Mouse (Mus musculus) limb, embryonic 13.5 days (tissue): ENCODE data around the gene G430095P16Rik. TPM values are rescaled to one million over a fixed set of nuclear protein-coding genes. Genes with fewer than 3 reads are reported as not detected.

Experiments
- ATAC-seq: fragments of 200-750 bp; cut with Nextera tagmentation; 2 replicates; pipeline ENCODE4 v1.8.0; 2017; ENCODE audit warnings: low read depth, moderate number of reproducible peaks, moderate TSS enrichment; ENCODE audit not compliant: low FRiP score
- H3K27ac ChIP-seq: fragments of 300-500 bp; sonication (generic); 2 replicates; pipeline ENCODE4 v1.5.1; 2015; ENCODE audit warnings: inconsistent platforms, mild to moderate bottlenecking, moderate library complexity
- H3K27me3 ChIP-seq: fragments of 300-500 bp; sonication (generic); 2 replicates; pipeline ENCODE4 v1.6.1; 2015; ENCODE audit warnings: mild to moderate bottlenecking, inconsistent platforms
- H3K36me3 ChIP-seq: fragments of 300-500 bp; sonication (generic); 2 replicates; pipeline ENCODE4 v1.6.1; 2015; ENCODE audit warnings: inconsistent platforms, mild to moderate bottlenecking, moderate library complexity
- H3K4me1 ChIP-seq: fragments of 300-500 bp; sonication (generic); 2 replicates; pipeline ENCODE4 v1.6.1; 2015; ENCODE audit warnings: inconsistent platforms
- H3K4me2 ChIP-seq: fragments of 300-500 bp; sonication (generic); replicated peaks from 2 replicates; pipeline ENCODE4 v1.6.1; 2015; ENCODE audit warnings: inconsistent platforms, mild to moderate bottlenecking, moderate library complexity
- H3K4me3 ChIP-seq: fragments of 300-500 bp; sonication (generic); 2 replicates; pipeline ENCODE4 v1.5.1; 2015; ENCODE audit warnings: moderate library complexity, mild to moderate bottlenecking, inconsistent platforms
- H3K9ac ChIP-seq: fragments of 300-500 bp; sonication (generic); 2 replicates; pipeline ENCODE4 v1.6.1; 2015; ENCODE audit warnings: mild to moderate bottlenecking, inconsistent platforms
- H3K9me3 ChIP-seq: fragments of 300-500 bp; sonication (generic); 2 replicates; pipeline ENCODE4 v1.6.1; 2016; ENCODE audit warnings: inconsistent platforms
- WGBS: fragments of 180-500 bp; shearing (Covaris S2); methylation state at CpG from one replicate; pipeline ENCODE4 v1.1.7; 2015; 5-methylcytosine and 5-hydroxymethylcytosine counted together
- polyA plus RNA-seq: library from polyadenylated mRNA; unstranded; fragments of >200 nt; fragmentation: Nextera tagmentation; extraction: Ambion mirVana; gene quantifications from 2 replicates; pipeline ENCODE4 v1.2.1, GENCODE M21; 2015

G430095P16Rik gene
- 7.1 and 9.8 TPM in 2 replicates for polyA plus RNA-seq

GRCm38 (mm10) chr8:84722850-84723570 is at the start of gene G430095P16Rik:
Gene G430095P16Rik (plus strand): TSS chr8:84723007.
- peak within 1 kb of the TSS; percentile 100 for H3K27ac ChIP-seq
- 3% methylated on average over 10 of the region's 10 CpGs for WGBS
- H3K9me3 ChIP-seq: no peaks in the 10 kb centered on the region
- peak within 1 kb of the TSS; percentile 64 for H3K4me2 ChIP-seq
- H3K4me1 ChIP-seq: peaks cover 95% of the 10 kb centered on the region
- peak within 1 kb of the TSS; percentile 64 for H3K9ac ChIP-seq
- peak; percentile 91 for ATAC-seq
- no peaks in the 10 kb centered on the region for H3K27me3 ChIP-seq
- peaks cover 83% of the 10 kb centered on the region for H3K36me3 ChIP-seq
- peak within 1 kb of the TSS; percentile 29 for H3K4me3 ChIP-seq

- Histone ChIP-seq H3K36me3 (peaks cover 60% of the 10 kb centered on the region), H3K4me3 (no peak overlapping the region), H3K4me2 (no peak overlapping the region), H3K9ac (no peak overlapping the region), H3K4me1 (no peaks in the 10 kb centered on the region), H3K27me3 (no peaks in the 10 kb centered on the region), H3K9me3 (no peaks in the 10 kb centered on the region), H3K27ac (no peak overlapping the region)
- no peak for ATAC-seq
- WGBS: 90% methylated on average over 5 of the region's 5 CpGs
Measured at GRCm38 (mm10) chr8:84677305-84677704, 45.5 kb upstream of the G430095P16Rik start.

GRCm38 (mm10) chr8:84681476-84681875 is 41.3 kb upstream of the G430095P16Rik start:
- no peaks in the 10 kb centered on the region for H3K9me3 ChIP-seq
- H3K36me3 ChIP-seq: peaks cover 34% of the 10 kb centered on the region
- H3K4me1 ChIP-seq: peaks cover 20% of the 10 kb centered on the region
- no peak overlapping the region for H3K4me2 ChIP-seq
- WGBS: 86% methylated on average over 2 of the region's 2 CpGs
- no peaks in the 10 kb centered on the region for H3K27me3 ChIP-seq
- no peak overlapping the region for H3K27ac ChIP-seq
- no peak overlapping the region for H3K4me3 ChIP-seq
- H3K9ac ChIP-seq: no peak overlapping the region
- no peak for ATAC-seq

- ATAC-seq: no peak
Measured at GRCm38 (mm10) chr8:84682257-84682656, 40.5 kb upstream of the G430095P16Rik start.

GRCm38 (mm10) chr8:84684537-84684936 is 38.3 kb upstream of the G430095P16Rik start:
- Histone ChIP-seq H3K4me2 (no peak overlapping the region), H3K27me3 (no peaks in the 10 kb centered on the region), H3K27ac (no peak overlapping the region), H3K4me3 (no peak overlapping the region), H3K4me1 (peaks cover 34% of the 10 kb centered on the region), H3K9ac (no peak overlapping the region), H3K36me3 (peaks cover 25% of the 10 kb centered on the region), H3K9me3 (no peaks in the 10 kb centered on the region)
- WGBS: 63% methylated on average over 3 of the region's 3 CpGs
- ATAC-seq: no peak

More at GRCm38 (mm10) chr8:84682257-84682656, 40.5 kb upstream of the G430095P16Rik start:
- Histone ChIP-seq H3K9ac (no peak overlapping the region), H3K4me2 (no peak overlapping the region), H3K9me3 (no peaks in the 10 kb centered on the region), H3K4me1 (peaks cover 23% of the 10 kb centered on the region), H3K4me3 (no peak overlapping the region), H3K27ac (no peak overlapping the region), H3K27me3 (no peaks in the 10 kb centered on the region), H3K36me3 (peaks cover 27% of the 10 kb centered on the region)
- WGBS: 83% methylated on average over 2 of the region's 2 CpGs

- H3K4me2 ChIP-seq: peak within 1 kb of the TSS; percentile 90
- H3K36me3 ChIP-seq: peaks cover 27% of the 10 kb centered on the region
- peak within 1 kb of the TSS; percentile 94 for H3K27ac ChIP-seq
- peak within 1 kb of the TSS; percentile 100 for H3K4me3 ChIP-seq
- no peaks in the 10 kb centered on the region for H3K9me3 ChIP-seq
- ATAC-seq: no peak
- H3K27me3 ChIP-seq: no peaks in the 10 kb centered on the region
- H3K9ac ChIP-seq: peak within 1 kb of the TSS; percentile 100
- H3K4me1 ChIP-seq: peaks cover 45% of the 10 kb centered on the region
- WGBS: 11% methylated on average over 20 of the region's 20 CpGs
Measured at GRCm38 (mm10) chr8:84686191-84687002, 36.4 kb upstream of the G430095P16Rik start, which contains the start of gene Trmt1. Gene Trmt1 (plus strand): TSS chr8:84686307.

- Histone ChIP-seq H3K9ac (peak overlapping the region; percentile 100), H3K36me3 (peaks cover 27% of the 10 kb centered on the region), H3K4me1 (peaks cover 45% of the 10 kb centered on the region), H3K4me2 (peak overlapping the region; percentile 90), H3K9me3 (no peaks in the 10 kb centered on the region), H3K27me3 (no peaks in the 10 kb centered on the region), H3K4me3 (peak overlapping the region; percentile 100), H3K27ac (peak overlapping the region; percentile 94)
- peak; percentile 34 for ATAC-seq
- under 1% methylated on average over 61 of the region's 62 CpGs for WGBS
Measured at GRCm38 (mm10) chr8:84687003-84687704, 35.7 kb upstream of the G430095P16Rik start.

- ATAC-seq: peak; percentile 79
- Histone ChIP-seq H3K27me3 (no peaks in the 10 kb centered on the region), H3K36me3 (peaks cover 27% of the 10 kb centered on the region), H3K9ac (peak within 1 kb of the TSS; percentile 100), H3K4me2 (peak within 1 kb of the TSS; percentile 90), H3K4me1 (peaks cover 45% of the 10 kb centered on the region), H3K27ac (peak within 1 kb of the TSS; percentile 94), H3K9me3 (no peaks in the 10 kb centered on the region), H3K4me3 (peak within 1 kb of the TSS; percentile 100)
- under 1% methylated on average over 37 of the region's 37 CpGs for WGBS
Measured at GRCm38 (mm10) chr8:84687705-84688100, 35.1 kb upstream of the G430095P16Rik start, which contains the start of gene Nacc1. Gene Nacc1 (minus strand): TSS chr8:84687862.

- H3K9ac ChIP-seq: peak overlapping the region; percentile 85
- under 1% methylated on average over 47 of the region's 47 CpGs for WGBS
- H3K4me3 ChIP-seq: peak overlapping the region; percentile 91
- H3K36me3 ChIP-seq: peaks cover 29% of the 10 kb centered on the region
- H3K9me3 ChIP-seq: no peaks in the 10 kb centered on the region
- peaks cover 45% of the 10 kb centered on the region for H3K4me1 ChIP-seq
- peak; percentile 91 for ATAC-seq
- H3K27me3 ChIP-seq: no peaks in the 10 kb centered on the region
- peak overlapping the region; percentile 90 for H3K4me2 ChIP-seq
- peak overlapping the region; percentile 81 for H3K27ac ChIP-seq
Measured at GRCm38 (mm10) chr8:84689091-84689915, 33.5 kb upstream of the G430095P16Rik start.

- WGBS: 66% methylated on average over 4 of the region's 4 CpGs
- H3K9ac ChIP-seq: no peak overlapping the region
- no peaks in the 10 kb centered on the region for H3K9me3 ChIP-seq
- no peaks in the 10 kb centered on the region for H3K27me3 ChIP-seq
- peaks cover 64% of the 10 kb centered on the region for H3K36me3 ChIP-seq
- H3K4me3 ChIP-seq: no peak overlapping the region
- H3K27ac ChIP-seq: no peak overlapping the region
- no peak overlapping the region for H3K4me2 ChIP-seq
- ATAC-seq: no peak
- H3K4me1 ChIP-seq: peaks cover 17% of the 10 kb centered on the region
Measured at GRCm38 (mm10) chr8:84693332-84693731, 29.5 kb upstream of the G430095P16Rik start.

- Histone ChIP-seq H3K27ac (no peak overlapping the region), H3K9me3 (no peaks in the 10 kb centered on the region), H3K4me3 (no peak overlapping the region), H3K36me3 (peaks cover 78% of the 10 kb centered on the region), H3K4me1 (peaks cover 9% of the 10 kb centered on the region), H3K27me3 (no peaks in the 10 kb centered on the region), H3K9ac (no peak overlapping the region), H3K4me2 (no peak overlapping the region)
- ATAC-seq: no peak
- 86% methylated on average over 6 of the region's 6 CpGs for WGBS
Measured at GRCm38 (mm10) chr8:84695140-84695539, 27.7 kb upstream of the G430095P16Rik start.
